Mouse (Mus musculus) spleen, adult 2 months (tissue): ENCODE measurements at regions not wholly inside any gene's neighbourhood (a gene's known extent, or its start where the extent isn't known, plus 50 kb on each side); places are given as distances from the start of the nearest gene placed in this dataset.

Experiments
- CTCF ChIP-seq: fragments of 200-500 bp; IDR thresholded peaks from 2 replicates; pipeline ENCODE4 v1.5.1; 2011; ENCODE audit warnings: mild to moderate bottlenecking, inconsistent platforms; ENCODE audit not compliant: insufficient read depth, insufficient read length, insufficient replicate concordance; ENCODE audit errors: extremely low read depth
- POLR2A ChIP-seq: fragments of 200-500 bp; IDR thresholded peaks from 2 replicates; pipeline ENCODE4 v1.6.1; 2011; ENCODE audit warnings: low read depth, low read length, inconsistent platforms

GRCm38 (mm10) chr6:31176368-31176767 is 217.5 kb upstream of the Klf14 start:
- TF ChIP-seq CTCF (peak; percentile 51; the same call in 1 of the 2 replicates), POLR2A (no peak)
